Mouse (Mus musculus) forebrain, embryonic 13.5 days (tissue): ENCODE data around the gene Nebl. TPM values are rescaled to one million over a fixed set of nuclear protein-coding genes. Genes with fewer than 3 reads are reported as not detected.
A peak's percentile ranks its signal among the peaks of the same experiment; 100 is the strongest.

Source experiments
- ATAC-seq: fragments of 200-750 bp; cut with Nextera tagmentation; 2 replicates; pipeline ENCODE4 v1.8.0; 2017
- H3K27ac ChIP-seq: fragments of 300-500 bp; sonication (generic); 2 replicates; pipeline ENCODE4 v1.5.1; 2015; ENCODE audit warnings: inconsistent platforms, mild to moderate bottlenecking, moderate library complexity
- H3K27me3 ChIP-seq: fragments of 300-500 bp; sonication (generic); 2 replicates; pipeline ENCODE4 v1.6.1; 2015; ENCODE audit warnings: mild to moderate bottlenecking, inconsistent platforms
- H3K36me3 ChIP-seq: fragments of 300-500 bp; sonication (generic); 2 replicates; pipeline ENCODE4 v1.6.1; 2015; ENCODE audit warnings: mild to moderate bottlenecking, inconsistent platforms; ENCODE audit not compliant: poor library complexity, severe bottlenecking
- H3K4me1 ChIP-seq: fragments of 300-500 bp; sonication (generic); 2 replicates; pipeline ENCODE4 v1.6.1; 2015; ENCODE audit warnings: inconsistent platforms
- H3K4me2 ChIP-seq: fragments of 300-500 bp; sonication (generic); 2 replicates; pipeline ENCODE4 v1.6.1; 2015; ENCODE audit warnings: inconsistent platforms, mild to moderate bottlenecking, moderate library complexity
- H3K4me3 ChIP-seq: fragments of 300-500 bp; sonication (generic); 2 replicates; pipeline ENCODE4 v1.5.1; 2015; ENCODE audit warnings: mild to moderate bottlenecking, inconsistent platforms
- H3K9ac ChIP-seq: fragments of 300-500 bp; sonication (generic); 2 replicates; pipeline ENCODE4 v1.6.1; 2015; ENCODE audit warnings: mild to moderate bottlenecking, inconsistent platforms
- H3K9me3 ChIP-seq: fragments of 300-500 bp; sonication (generic); replicated peaks from 2 replicates; pipeline ENCODE4 v1.6.1; 2016; ENCODE audit warnings: inconsistent platforms
- WGBS: fragments of 180-500 bp; shearing (Covaris S2); methylation state at CpG from one replicate; pipeline ENCODE4 v1.1.7; 2015; 5-methylcytosine and 5-hydroxymethylcytosine counted together
- polyA plus RNA-seq: library from polyadenylated mRNA; unstranded; fragments of >200 nt; fragmentation: Nextera tagmentation; extraction: Ambion mirVana; gene quantifications from 2 replicates; pipeline ENCODE4 v1.2.1, GENCODE M21; 2015

Gene Nebl
- polyA plus RNA-seq, 1 experiment from 2014 or later = 4.5 TPM

DNA sequence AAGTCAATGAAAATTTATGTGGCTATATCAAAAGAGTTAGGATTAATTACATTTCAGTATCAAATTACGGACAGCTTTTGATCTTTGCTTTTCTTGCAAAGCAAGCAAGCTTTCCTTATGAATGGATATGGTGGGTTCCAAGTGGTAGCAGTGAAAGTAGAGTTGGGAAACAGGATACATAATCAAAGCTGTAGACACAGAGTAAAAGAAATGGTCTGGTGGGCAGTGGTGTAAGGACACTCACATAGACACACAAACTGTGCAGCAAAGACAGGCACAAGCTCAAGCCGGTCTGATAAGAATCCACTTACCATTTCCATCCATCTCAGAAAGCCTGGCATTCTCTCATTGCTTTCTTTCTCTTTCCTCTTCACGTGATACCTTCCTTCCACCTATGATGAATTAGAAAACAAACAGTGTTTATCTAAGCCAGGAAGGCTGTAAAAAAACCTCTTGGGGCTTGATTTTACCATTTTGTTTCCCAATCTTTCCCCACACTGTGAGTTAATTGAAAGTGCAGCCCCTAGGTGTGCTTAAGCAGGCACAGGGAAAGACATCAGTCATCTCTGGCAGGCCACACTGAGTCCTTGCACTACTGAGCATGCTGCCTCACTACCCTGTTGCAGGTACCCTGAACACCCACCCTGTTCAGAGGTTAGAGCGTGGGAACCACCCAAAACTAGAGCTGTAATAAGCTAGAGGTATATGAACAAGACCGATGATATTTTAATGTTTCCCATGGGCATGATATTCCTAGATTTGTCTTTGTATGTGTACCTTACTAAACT lies 205.3 kb downstream of the Nebl start:
- Histone ChIP-seq H3K9me3 (no peaks in the 10 kb centered on the region), H3K4me3 (no peak overlapping the region), H3K27ac (no peak overlapping the region), H3K36me3 (no peaks in the 10 kb centered on the region), H3K27me3 (no peaks in the 10 kb centered on the region), H3K4me2 (no peak overlapping the region), H3K4me1 (peaks cover 15% of the 10 kb centered on the region), H3K9ac (no peak overlapping the region)
- 79% methylated on average over 5 of the region's 5 CpGs for whole genome bisulfite sequencing
- no peak for ATAC-seq

DNA sequence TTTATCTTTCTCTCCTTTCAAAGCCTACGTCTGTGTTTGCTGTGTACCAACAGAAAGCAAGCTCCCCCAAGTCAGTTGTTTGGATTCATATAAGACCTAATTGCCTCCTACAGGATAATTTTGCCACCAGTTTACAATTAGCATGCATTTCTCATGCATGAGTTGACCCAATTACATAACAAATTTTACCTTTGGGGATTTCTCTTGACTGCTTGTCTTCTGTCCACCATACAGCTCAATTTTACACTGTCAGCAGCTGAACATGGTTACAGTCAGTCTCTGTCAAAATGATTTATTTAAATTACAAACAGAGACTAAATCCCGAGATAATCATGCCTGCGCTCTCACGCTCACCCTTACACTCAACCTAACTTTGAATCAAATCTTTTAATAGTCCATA lies 206.1 kb downstream of the Nebl start:
- ATAC-seq = peak; percentile 58
- Histone ChIP-seq H3K36me3 (no peaks in the 10 kb centered on the region), H3K9ac (no peak overlapping the region), H3K27ac (no peak overlapping the region), H3K4me3 (no peak overlapping the region), H3K4me2 (no peak overlapping the region), H3K9me3 (no peaks in the 10 kb centered on the region), H3K4me1 (peaks cover 15% of the 10 kb centered on the region), H3K27me3 (no peaks in the 10 kb centered on the region)
- 41% methylated on average over 4 of the region's 4 CpGs for WGBS

DNA sequence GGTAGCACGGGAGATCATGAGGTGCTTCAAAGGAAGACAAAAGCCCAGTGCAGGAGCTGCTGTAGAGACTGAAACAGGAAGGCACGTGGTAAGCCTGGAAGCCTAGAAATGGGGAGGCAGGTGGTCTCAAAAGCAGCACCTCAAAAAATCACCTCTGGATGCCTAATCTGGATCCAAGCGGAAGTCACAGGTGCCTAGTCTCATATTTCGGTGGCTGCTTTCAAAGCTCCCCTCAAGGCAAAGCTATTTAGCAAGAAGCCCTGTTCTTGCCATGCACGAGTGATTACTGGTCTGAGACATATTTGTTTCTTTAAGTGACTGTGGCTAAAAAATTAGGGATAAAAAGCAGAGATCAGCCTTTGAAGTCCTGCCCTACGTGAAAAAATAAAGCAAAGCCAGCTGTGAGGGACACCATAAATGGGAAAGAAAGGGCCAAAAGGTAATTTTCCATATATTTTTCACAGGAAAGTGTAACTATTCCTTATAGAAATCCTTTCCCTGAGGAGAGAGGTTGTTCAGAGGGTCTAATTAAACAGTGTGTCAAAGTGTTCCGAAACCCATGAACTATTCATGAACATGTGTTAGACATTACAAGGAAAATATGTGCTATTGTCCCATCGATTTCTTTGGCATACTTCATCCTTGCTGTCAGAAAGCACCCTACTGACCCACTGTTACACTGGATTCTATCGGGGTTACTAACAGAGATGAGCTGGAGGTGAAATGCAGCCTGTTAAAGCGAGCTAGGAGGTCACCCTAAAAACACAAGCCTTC lies 206.9 kb downstream of the Nebl start:
- Histone ChIP-seq H3K36me3 (no peaks in the 10 kb centered on the region), H3K9me3 (no peaks in the 10 kb centered on the region), H3K27ac (no peak overlapping the region), H3K4me2 (no peak overlapping the region), H3K27me3 (no peaks in the 10 kb centered on the region), H3K4me3 (no peak overlapping the region), H3K4me1 (peaks cover 15% of the 10 kb centered on the region), H3K9ac (no peak overlapping the region)
- ATAC-seq = peak; percentile 38; the same call in 1 of the 2 replicates
- 47% methylated on average over 10 of the region's 10 CpGs for WGBS

DNA sequence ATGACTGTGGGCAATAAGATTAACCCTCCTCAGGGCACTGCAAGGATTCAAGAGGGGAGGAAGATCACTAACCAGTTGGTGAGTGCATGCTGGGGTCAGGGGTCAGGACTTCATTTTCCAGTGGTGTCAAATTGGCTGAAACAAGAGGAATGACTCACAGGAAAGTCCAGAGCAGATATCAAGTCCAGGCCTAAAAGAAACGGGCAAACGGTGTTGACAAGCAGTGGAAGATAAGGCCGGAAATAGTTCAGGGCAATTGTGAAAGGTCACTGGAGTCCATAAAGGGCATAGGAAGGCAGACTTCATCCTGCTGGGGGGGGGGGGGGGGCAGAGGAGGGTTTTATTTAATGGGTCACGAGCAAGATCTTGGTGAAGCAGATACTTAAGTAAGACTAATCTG lies 207.5 kb downstream of the Nebl start:
- 55% methylated on average over 4 of the region's 4 CpGs for WGBS
- H3K36me3 ChIP-seq = no peaks in the 10 kb centered on the region
- no peaks in the 10 kb centered on the region for H3K9me3 ChIP-seq
- no peak overlapping the region for H3K4me3 ChIP-seq
- no peak for ATAC-seq
- H3K4me2 ChIP-seq = no peak overlapping the region
- H3K4me1 ChIP-seq = peaks cover 15% of the 10 kb centered on the region
- H3K9ac ChIP-seq = no peak overlapping the region
- H3K27ac ChIP-seq = no peak overlapping the region
- H3K27me3 ChIP-seq = no peaks in the 10 kb centered on the region

- no peak overlapping the region for H3K9ac ChIP-seq
- H3K27ac ChIP-seq = no peak overlapping the region
- no peaks in the 10 kb centered on the region for H3K36me3 ChIP-seq
- H3K4me3 ChIP-seq = no peak overlapping the region
- 87% methylated on average over 2 of the region's 2 CpGs for WGBS
- H3K27me3 ChIP-seq = 0 out of 2 replicates have a peak, but pooled peaks cover 3% of the 10 kb centered on the region
- ATAC-seq = no peak
- H3K9me3 ChIP-seq = no peaks in the 10 kb centered on the region
- H3K4me1 ChIP-seq = peaks cover 5% of the 10 kb centered on the region; the same call in 1 of the 2 replicates
- H3K4me2 ChIP-seq = no peak overlapping the region
These were observed 215.6 kb downstream of the Nebl start for GRCm38 (mm10) chr2:17515686-17516085.

DNA sequence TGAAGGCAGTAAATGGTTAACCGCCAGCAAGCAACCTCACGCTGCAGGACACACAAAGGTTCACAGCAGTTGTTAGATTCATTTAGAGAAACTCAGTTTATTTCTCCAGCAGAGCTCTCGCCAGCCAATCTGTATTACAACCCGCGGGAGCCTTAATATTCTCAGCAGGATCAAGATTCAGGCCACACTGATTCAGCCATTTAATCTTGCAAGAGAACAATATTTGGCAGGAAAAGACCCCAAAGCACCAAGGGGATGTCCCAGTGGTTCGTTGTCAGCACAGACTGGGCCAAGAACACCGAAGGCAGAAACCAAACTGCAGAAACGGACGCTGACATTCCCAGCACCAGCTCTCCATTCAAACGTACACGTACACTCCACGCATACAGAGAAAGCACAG lies 216.5 kb downstream of the Nebl start:
- H3K4me2 ChIP-seq = peak overlapping the region; percentile 34
- peaks cover 5% of the 10 kb centered on the region; the same call in 1 of the 2 replicates for H3K4me1 ChIP-seq
- no peaks in the 10 kb centered on the region for H3K36me3 ChIP-seq
- 0 out of 2 replicates have a peak, but pooled peaks cover 3% of the 10 kb centered on the region for H3K27me3 ChIP-seq
- no peak overlapping the region for H3K9ac ChIP-seq
- peak; percentile 41; the same call in 1 of the 2 replicates for ATAC-seq
- WGBS = 27% methylated on average over 12 of the region's 12 CpGs
- no peak overlapping the region for H3K27ac ChIP-seq
- H3K4me3 ChIP-seq = no peak overlapping the region
- H3K9me3 ChIP-seq = no peaks in the 10 kb centered on the region

DNA sequence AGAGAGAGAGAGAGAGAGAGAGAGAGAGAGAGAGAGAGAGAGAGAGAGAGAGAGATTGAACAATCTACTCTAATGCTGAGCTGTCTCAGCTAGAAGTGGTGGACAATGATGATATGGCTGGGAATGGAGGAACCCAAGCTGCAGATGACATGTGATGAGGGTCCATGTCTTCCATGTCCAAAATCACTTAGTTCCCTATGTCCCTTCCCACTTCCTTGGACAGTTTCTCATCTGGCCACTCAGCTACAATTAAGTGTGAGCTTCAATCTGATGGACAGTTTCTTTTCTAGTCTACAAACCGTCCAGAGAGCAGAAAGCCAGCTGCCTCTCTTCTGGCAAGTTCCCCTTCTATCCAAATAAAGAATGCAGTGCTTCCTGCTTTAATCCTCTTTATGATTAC lies 221.3 kb downstream of the Nebl start:
- Histone ChIP-seq H3K4me3 (no peak overlapping the region), H3K9me3 (no peaks in the 10 kb centered on the region), H3K9ac (no peak overlapping the region), H3K4me2 (no peak overlapping the region), H3K27me3 (0 out of 2 replicates have a peak, but pooled peaks cover 3% of the 10 kb centered on the region), H3K27ac (no peak overlapping the region), H3K4me1 (peaks cover 4% of the 10 kb centered on the region; the same call in 1 of the 2 replicates), H3K36me3 (no peaks in the 10 kb centered on the region)
- 34% methylated on average over 1 of the region's 1 CpGs for whole genome bisulfite sequencing
- no peak for ATAC-seq

DNA sequence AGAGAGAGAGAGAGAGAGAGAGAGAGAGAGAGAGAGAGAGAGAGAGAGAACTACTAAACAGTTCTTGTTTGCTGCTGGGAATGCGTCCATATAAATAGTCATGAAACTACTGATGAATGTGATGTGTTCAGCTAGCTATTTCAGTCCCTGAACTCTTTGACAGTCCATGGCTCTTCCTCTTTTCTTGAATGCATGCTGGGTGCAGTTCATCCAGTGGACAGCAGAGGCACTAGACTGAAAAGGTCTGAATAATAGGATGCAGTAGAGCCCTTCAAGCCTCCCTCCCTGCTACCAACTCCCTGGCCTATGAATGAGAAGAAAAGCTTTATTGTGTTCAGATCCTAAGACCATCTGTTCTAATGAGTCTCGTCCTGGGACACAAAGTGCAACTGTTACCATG lies 223.9 kb downstream of the Nebl start:
- no peaks in the 10 kb centered on the region for H3K36me3 ChIP-seq
- H3K4me3 ChIP-seq = no peak overlapping the region
- H3K27ac ChIP-seq = no peak overlapping the region
- no peak overlapping the region for H3K4me2 ChIP-seq
- H3K9me3 ChIP-seq = no peaks in the 10 kb centered on the region
- no peaks in the 10 kb centered on the region for H3K4me1 ChIP-seq
- 71% methylated on average over 2 of the region's 2 CpGs for WGBS
- H3K9ac ChIP-seq = no peak overlapping the region
- ATAC-seq = no peak
- 0 out of 2 replicates have a peak, but pooled peaks cover 3% of the 10 kb centered on the region for H3K27me3 ChIP-seq

DNA sequence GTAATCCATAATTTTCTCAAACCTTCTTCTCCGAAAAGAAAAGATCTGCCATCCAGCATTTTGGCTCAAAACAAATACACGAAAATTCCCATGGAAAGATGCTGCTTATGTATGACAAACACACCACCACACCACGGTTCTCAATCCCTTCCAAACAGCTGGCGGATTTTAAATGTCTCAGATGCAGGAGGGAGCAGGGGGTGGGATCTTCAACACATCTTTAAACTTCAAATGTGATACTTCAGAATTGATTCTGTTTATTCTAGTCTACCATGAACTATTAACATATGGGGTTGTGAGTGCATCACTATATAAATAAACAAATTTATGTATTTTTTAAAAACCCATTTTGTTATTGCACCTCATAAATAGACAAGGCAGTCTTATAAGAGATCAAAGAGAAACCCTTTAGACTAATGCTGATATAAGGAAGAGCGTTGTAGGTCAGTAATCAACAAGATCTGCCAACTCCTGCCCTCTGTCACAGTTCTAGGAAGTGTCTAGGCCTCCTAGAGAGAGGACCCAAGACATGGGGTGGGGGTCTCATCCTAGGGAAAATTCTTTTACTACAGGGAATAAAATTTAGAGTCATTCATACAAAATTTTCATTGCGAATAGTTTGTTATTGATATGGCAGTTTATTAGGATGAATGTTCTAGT lies 227.0 kb downstream of the Nebl start:
- WGBS = 89% methylated on average over 6 of the region's 6 CpGs

GRCm38 (mm10) chr2:17501075-17501474 lies 230.2 kb downstream of the Nebl start:
- H3K27me3 ChIP-seq = no peaks in the 10 kb centered on the region
- H3K4me2 ChIP-seq = no peak overlapping the region
- no peak overlapping the region for H3K9ac ChIP-seq
- no peak for ATAC-seq
- WGBS = 76% methylated on average over 3 of the region's 3 CpGs
- H3K9me3 ChIP-seq = no peaks in the 10 kb centered on the region
- H3K36me3 ChIP-seq = no peaks in the 10 kb centered on the region
- no peaks in the 10 kb centered on the region for H3K4me1 ChIP-seq
- no peak overlapping the region for H3K4me3 ChIP-seq
- H3K27ac ChIP-seq = no peak overlapping the region

More for the DNA sequence above, 227.0 kb downstream of the Nebl start:
- no peak for ATAC-seq
- Histone ChIP-seq H3K27me3 (no peaks in the 10 kb centered on the region), H3K9me3 (no peaks in the 10 kb centered on the region), H3K4me2 (no peak overlapping the region), H3K36me3 (no peaks in the 10 kb centered on the region), H3K4me3 (no peak overlapping the region), H3K9ac (no peak overlapping the region), H3K4me1 (no peaks in the 10 kb centered on the region), H3K27ac (no peak overlapping the region)

DNA sequence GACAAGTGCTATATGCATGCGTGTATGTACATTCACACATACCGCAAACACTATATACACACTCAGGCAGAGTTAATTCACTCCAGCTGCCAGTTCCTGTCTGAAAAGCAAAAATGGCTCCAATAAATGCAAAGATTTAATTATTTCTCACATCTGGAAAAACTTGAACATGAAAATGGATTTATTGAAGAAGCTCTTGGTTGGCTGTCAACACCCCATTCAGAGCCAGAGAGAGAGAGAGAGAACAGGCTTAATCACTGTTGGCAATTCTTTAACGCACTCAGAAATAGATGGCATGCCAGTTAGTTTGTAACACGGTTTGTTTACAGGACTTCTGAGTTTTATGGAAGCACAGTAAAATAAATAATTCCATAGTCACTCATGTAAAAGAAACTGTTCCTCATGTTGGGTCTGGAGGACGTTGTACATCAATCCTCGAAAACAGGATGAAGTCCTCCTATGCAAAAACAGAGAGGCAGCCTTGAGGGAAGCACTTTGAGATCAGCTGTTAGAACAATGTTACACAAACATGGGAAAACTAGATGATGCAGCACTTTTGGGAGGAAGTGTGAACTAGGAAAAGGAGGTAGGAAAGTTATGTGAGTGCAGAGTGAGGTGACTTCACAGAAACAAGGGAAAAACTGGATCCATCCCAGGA lies 265.6 kb downstream of the Nebl start:
- no peak overlapping the region for H3K9ac ChIP-seq
- H3K36me3 ChIP-seq = no peaks in the 10 kb centered on the region
- H3K27ac ChIP-seq = no peak overlapping the region
- H3K4me1 ChIP-seq = no peaks in the 10 kb centered on the region
- H3K9me3 ChIP-seq = no peaks in the 10 kb centered on the region
- WGBS = 88% methylated on average over 6 of the region's 6 CpGs
- no peak overlapping the region for H3K4me3 ChIP-seq
- H3K4me2 ChIP-seq = no peak overlapping the region
- no peak for ATAC-seq
- no peaks in the 10 kb centered on the region for H3K27me3 ChIP-seq
